Mouse (Mus musculus): ENCODE measurements at regions not wholly inside any gene's neighbourhood (a gene's known extent, or its start where the extent isn't known, plus 50 kb on each side); places are given as distances from the start of the nearest gene placed in this dataset.

- Histone ChIP-seq H3K27me3 (ENCODE audit: control insufficient read depth, insufficient read depth, low read length) (no peaks in the 10 kb centered on the region), H3K36me3 (ENCODE audit: control insufficient read depth, insufficient read depth, low read length) (no peaks in the 10 kb centered on the region), H3K4me1 (ENCODE audit: control insufficient read depth, insufficient read depth, low read length) (no peaks in the 10 kb centered on the region), H3K27ac (ENCODE audit: control insufficient read depth, insufficient read depth, low read depth, low read length) (no peak overlapping the region), H3K4me3 (ENCODE audit: control insufficient read depth, low read depth, low read length) (no peak overlapping the region)
- TF ChIP-seq POLR2A (IDR thresholded peaks at IDR 0.05; ENCODE audit: control insufficient read depth, low read depth, low read length) (no peak), CTCF (IDR thresholded peaks at IDR 0.05; ENCODE audit: control insufficient read depth, insufficient read depth, insufficient replicate concordance, low read depth, low read length) (no peak)
Observed at GRCm38 (mm10) chr13:6255303-6255702, 292.6 kb upstream of the Pitrm1 start.

GRCm38 (mm10) chr13:6255728-6256496 is 292.0 kb upstream of the Pitrm1 start:
- no peaks in the 10 kb centered on the region for H3K27me3 ChIP-seq (ENCODE audit: control insufficient read depth, insufficient read depth, low read length)

GRCm38 (mm10) chr13:6258456-6258855 is 289.5 kb upstream of the Pitrm1 start:
- H3K36me3 ChIP-seq (ENCODE audit: control insufficient read depth, insufficient read depth, low read length), result no peaks in the 10 kb centered on the region
- TF ChIP-seq CTCF (IDR thresholded peaks at IDR 0.05; ENCODE audit: control insufficient read depth, insufficient read depth, insufficient replicate concordance, low read depth, low read length) (no peak), POLR2A (IDR thresholded peaks at IDR 0.05; ENCODE audit: control insufficient read depth, low read depth, low read length) (no peak)
- no peak overlapping the region for H3K27ac ChIP-seq (ENCODE audit: control insufficient read depth, insufficient read depth, low read depth, low read length)
- no peaks in the 10 kb centered on the region for H3K27me3 ChIP-seq (ENCODE audit: control insufficient read depth, insufficient read depth, low read length)
- no peak overlapping the region for H3K4me3 ChIP-seq (ENCODE audit: control insufficient read depth, low read depth, low read length)
- H3K4me1 ChIP-seq (ENCODE audit: control insufficient read depth, insufficient read depth, low read length), result no peaks in the 10 kb centered on the region

More at GRCm38 (mm10) chr13:6255728-6256496, 292.0 kb upstream of the Pitrm1 start:
- H3K4me1 ChIP-seq (ENCODE audit: control insufficient read depth, insufficient read depth, low read length), result no peaks in the 10 kb centered on the region
- no peak overlapping the region for H3K4me3 ChIP-seq (ENCODE audit: control insufficient read depth, low read depth, low read length)
- H3K36me3 ChIP-seq (ENCODE audit: control insufficient read depth, insufficient read depth, low read length), result no peaks in the 10 kb centered on the region
- H3K27ac ChIP-seq (ENCODE audit: control insufficient read depth, insufficient read depth, low read depth, low read length), result no peak overlapping the region
- TF ChIP-seq POLR2A (IDR thresholded peaks at IDR 0.05; ENCODE audit: control insufficient read depth, low read depth, low read length) (no peak), CTCF (IDR thresholded peaks at IDR 0.05; ENCODE audit: control insufficient read depth, insufficient read depth, insufficient replicate concordance, low read depth, low read length) (no peak)

GRCm38 (mm10) chr13:6260321-6260865 is 287.6 kb upstream of the Pitrm1 start:
- Histone ChIP-seq H3K27me3 (ENCODE audit: control insufficient read depth, insufficient read depth, low read length) (no peaks in the 10 kb centered on the region), H3K4me1 (ENCODE audit: control insufficient read depth, insufficient read depth, low read length) (no peaks in the 10 kb centered on the region), H3K4me3 (ENCODE audit: control insufficient read depth, low read depth, low read length) (no peak overlapping the region), H3K27ac (ENCODE audit: control insufficient read depth, insufficient read depth, low read depth, low read length) (no peak overlapping the region), H3K36me3 (ENCODE audit: control insufficient read depth, insufficient read depth, low read length) (no peaks in the 10 kb centered on the region)
- TF ChIP-seq CTCF (IDR thresholded peaks at IDR 0.05; ENCODE audit: control insufficient read depth, insufficient read depth, insufficient replicate concordance, low read depth, low read length), result no peak
- TF ChIP-seq POLR2A (IDR thresholded peaks at IDR 0.05; ENCODE audit: control insufficient read depth, low read depth, low read length), result no peak

- H3K36me3 ChIP-seq (ENCODE audit: control insufficient read depth, insufficient read depth, low read length), result no peaks in the 10 kb centered on the region
- TF ChIP-seq CTCF (IDR thresholded peaks at IDR 0.05; ENCODE audit: control insufficient read depth, insufficient read depth, insufficient replicate concordance, low read depth, low read length), result no peak
- no peak for TF ChIP-seq POLR2A (IDR thresholded peaks at IDR 0.05; ENCODE audit: control insufficient read depth, low read depth, low read length)
- H3K4me1 ChIP-seq (ENCODE audit: control insufficient read depth, insufficient read depth, low read length), result no peaks in the 10 kb centered on the region
- H3K4me3 ChIP-seq (ENCODE audit: control insufficient read depth, low read depth, low read length), result no peak overlapping the region
- H3K27me3 ChIP-seq (ENCODE audit: control insufficient read depth, insufficient read depth, low read length), result no peaks in the 10 kb centered on the region
- H3K27ac ChIP-seq (ENCODE audit: control insufficient read depth, insufficient read depth, low read depth, low read length), result no peak overlapping the region
Observed at GRCm38 (mm10) chr13:6261458-6261857, 286.5 kb upstream of the Pitrm1 start.

- Histone ChIP-seq H3K27ac (ENCODE audit: control insufficient read depth, insufficient read depth, low read depth, low read length) (no peak overlapping the region), H3K4me3 (ENCODE audit: control insufficient read depth, low read depth, low read length) (no peak overlapping the region), H3K4me1 (ENCODE audit: control insufficient read depth, insufficient read depth, low read length) (no peaks in the 10 kb centered on the region), H3K27me3 (ENCODE audit: control insufficient read depth, insufficient read depth, low read length) (no peaks in the 10 kb centered on the region), H3K36me3 (ENCODE audit: control insufficient read depth, insufficient read depth, low read length) (no peaks in the 10 kb centered on the region)
- TF ChIP-seq CTCF (IDR thresholded peaks at IDR 0.05; ENCODE audit: control insufficient read depth, insufficient read depth, insufficient replicate concordance, low read depth, low read length) (no peak), POLR2A (IDR thresholded peaks at IDR 0.05; ENCODE audit: control insufficient read depth, low read depth, low read length) (no peak)
Observed at GRCm38 (mm10) chr13:6270546-6270945, 277.4 kb upstream of the Pitrm1 start.

DNA sequence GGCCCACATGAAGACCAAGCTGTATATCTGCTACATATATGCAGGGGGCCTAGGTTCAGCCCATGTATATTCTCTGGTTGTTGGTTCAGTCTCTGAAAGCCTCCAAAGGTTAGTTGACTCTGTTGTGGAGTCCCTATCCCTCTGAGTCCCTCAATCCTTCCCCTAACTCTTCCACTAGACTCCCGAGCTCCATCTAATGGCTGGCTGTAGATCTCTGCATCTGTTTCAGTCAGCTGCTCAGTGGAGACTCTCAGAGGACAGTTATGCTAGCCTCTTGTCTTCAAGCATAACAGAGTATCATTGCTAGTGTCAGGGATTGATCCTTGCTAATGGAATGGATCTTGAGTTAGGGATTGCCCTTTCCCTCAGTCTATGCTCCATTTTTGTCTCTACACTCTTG is 275.0 kb upstream of the Pitrm1 start:
- TF ChIP-seq CTCF (IDR thresholded peaks at IDR 0.05; ENCODE audit: control insufficient read depth, insufficient read depth, insufficient replicate concordance, low read depth, low read length) (no peak), POLR2A (IDR thresholded peaks at IDR 0.05; ENCODE audit: control insufficient read depth, low read depth, low read length) (no peak)
- Histone ChIP-seq H3K36me3 (ENCODE audit: control insufficient read depth, insufficient read depth, low read length) (no peaks in the 10 kb centered on the region), H3K4me1 (ENCODE audit: control insufficient read depth, insufficient read depth, low read length) (no peaks in the 10 kb centered on the region), H3K27ac (ENCODE audit: control insufficient read depth, insufficient read depth, low read depth, low read length) (no peak overlapping the region), H3K4me3 (ENCODE audit: control insufficient read depth, low read depth, low read length) (no peak overlapping the region), H3K27me3 (ENCODE audit: control insufficient read depth, insufficient read depth, low read length) (no peaks in the 10 kb centered on the region)
